Mouse (Mus musculus): ENCODE data around the gene Galnt5. TPM values are rescaled to one million over a fixed set of nuclear protein-coding genes. Genes with fewer than 3 reads are reported as not detected.

Gene Galnt5
- total RNA-seq (2022), result not detected

GRCm38 (mm10) chr2:57997752-57998430, at the start of gene Galnt5:
Gene Galnt5 (plus strand): TSS chr2:57997884.
- DNase-seq, result no peak

DNA sequence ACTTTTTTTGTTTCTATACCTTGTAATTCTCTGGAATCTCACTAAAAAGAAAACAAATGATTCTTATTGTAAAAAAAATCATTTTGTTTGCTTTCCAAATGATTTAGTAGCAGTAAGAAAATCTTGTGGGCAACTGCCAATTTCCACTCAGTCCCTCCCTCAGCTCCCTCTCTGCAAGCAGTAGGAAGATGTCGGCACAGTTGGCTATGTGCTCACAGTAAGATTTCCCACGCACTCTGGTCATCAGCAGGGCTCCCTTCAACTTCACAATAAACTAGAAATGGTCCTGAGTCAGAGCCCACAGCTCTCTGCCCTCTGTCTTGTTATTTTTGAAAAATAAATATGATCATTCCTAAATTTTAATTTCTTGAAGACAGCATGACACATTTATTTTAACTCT, 46.1 kb upstream of the Galnt5 start:
- no peak for DNase-seq

- no peak for DNase-seq
Observed at GRCm38 (mm10) chr2:57960786-57961185, 36.9 kb upstream of the Galnt5 start.

GRCm38 (mm10) chr2:57982248-57982647, 15.4 kb upstream of the Galnt5 start:
- no peak for DNase-seq

DNA sequence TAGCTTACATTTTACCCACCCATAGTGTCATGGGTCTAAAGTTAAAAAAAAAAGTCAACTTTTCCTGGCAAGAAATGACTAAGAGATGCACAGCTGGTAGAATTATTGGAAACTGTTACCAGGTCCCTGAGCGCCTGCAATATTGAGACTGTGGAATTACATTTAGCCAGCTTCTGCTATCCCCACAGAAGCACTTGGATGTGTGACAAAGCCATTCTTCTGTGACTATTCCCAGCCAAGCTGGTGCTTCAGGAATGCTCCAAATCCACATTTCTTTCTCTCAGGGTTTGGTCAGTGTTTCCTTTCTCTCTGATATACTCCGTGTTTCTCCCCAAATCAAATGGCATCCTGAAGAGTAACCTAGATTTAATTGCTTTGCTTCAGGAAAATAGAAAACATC, 6.6 kb upstream of the Galnt5 start:
- no peak for DNase-seq

DNA sequence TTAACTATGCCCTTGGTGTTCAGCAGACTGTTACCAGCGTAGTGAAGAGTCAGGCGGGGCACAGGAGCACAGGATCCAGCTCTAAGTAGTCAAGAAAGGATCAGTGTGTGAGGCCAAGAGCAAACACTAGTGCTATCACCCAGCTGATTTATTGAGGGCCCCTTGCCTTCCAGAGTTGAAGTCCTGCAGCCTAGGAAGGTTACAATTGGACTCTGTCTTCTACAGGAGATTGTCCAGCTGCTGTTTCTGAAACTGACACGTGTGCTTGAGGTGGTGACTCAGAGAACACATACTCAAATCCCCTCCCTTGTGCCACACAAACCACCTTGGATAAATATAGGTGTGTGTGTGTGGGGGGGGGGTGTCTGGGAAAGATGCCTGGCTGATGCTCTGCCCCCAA, 3.8 kb downstream of the Galnt5 start:
- DNase-seq, result no peak

DNA sequence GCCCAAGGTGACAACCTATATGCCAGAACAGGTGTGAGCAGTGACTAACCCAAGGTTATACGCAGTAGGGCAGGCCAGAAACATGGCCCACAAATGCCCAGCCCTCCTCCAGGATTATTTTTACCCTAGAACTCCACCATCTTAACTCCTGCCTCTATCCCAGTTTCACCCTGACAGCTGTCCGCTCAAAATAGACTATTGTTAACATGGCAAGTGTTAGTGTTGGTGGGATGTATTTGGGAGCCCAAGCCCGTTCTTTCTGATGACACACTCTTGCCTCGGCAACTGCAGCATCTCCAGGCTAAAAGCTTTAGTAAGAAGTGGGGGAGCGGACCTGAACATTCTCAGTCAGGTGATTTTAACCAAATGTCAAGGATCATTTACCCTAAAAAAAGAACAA, 9.4 kb downstream of the Galnt5 start:
- DNase-seq, result no peak

- no peak for DNase-seq
Observed at GRCm38 (mm10) chr2:58023556-58023955, 25.9 kb downstream of the Galnt5 start.

DNA sequence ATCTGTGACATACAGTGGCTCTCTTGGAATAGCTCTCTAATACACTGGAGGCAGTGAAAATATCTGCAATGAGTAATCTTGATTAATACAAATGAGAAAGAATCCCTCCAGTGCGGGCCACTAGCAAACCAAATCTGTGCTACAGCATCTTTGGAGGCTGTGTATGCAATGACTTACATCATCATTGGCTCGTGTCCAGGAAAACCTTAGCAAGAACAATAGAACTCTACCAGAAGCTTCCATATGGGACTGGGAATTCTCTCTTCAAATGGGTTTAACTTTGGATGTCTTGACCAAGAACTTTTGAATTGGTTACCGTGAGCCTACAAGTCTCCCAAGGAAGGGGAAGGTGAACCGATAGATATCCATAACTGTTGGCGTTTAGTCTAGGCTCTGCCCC, 29.1 kb downstream of the Galnt5 start:
- DNase-seq, result no peak

DNA sequence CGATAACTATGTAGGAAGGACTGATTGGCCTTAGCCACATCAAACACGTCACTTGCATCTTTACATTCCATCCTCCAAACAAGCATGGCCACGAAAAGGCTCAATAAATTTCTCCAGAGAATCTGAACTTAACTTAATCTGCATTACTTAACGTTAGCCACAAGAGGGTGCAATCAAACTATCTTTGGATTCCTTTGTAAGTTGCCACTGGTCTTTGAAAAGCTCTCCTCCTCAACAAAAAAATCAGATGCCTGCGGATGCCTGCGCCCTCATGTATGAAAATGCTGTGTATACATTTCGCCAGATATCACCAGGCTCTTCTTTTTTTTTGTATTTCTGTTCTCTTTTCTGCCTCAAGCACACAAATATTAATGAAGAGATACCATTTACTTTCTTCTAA, 31.7 kb downstream of the Galnt5 start:
- DNase-seq, result no peak

DNA sequence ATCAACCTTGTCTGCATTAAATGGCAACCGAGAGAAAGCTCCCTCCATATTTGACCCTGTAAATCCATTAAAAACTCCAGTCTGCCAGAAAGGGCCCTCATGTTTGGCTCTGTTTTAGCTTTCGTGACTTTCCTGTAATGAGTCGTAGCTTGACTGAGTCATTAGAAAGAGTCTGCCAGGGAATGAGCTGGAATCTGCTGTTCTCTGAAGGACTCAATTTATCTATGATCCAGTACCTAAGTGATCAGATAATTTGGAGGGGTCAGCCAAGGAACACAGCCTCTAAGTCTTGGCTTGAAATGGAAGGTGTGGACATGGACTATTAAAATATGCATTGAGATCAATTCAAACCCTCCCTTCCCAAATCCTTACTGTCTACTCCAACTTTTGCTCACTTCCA, 33.7 kb downstream of the Galnt5 start:
- peak; percentile 12 for DNase-seq

- DNase-seq, result no peak
Observed at GRCm38 (mm10) chr2:58035635-58036034, 38.0 kb downstream of the Galnt5 start.

GRCm38 (mm10) chr2:58036926-58037325, 39.2 kb downstream of the Galnt5 start:
- no peak for DNase-seq

DNA sequence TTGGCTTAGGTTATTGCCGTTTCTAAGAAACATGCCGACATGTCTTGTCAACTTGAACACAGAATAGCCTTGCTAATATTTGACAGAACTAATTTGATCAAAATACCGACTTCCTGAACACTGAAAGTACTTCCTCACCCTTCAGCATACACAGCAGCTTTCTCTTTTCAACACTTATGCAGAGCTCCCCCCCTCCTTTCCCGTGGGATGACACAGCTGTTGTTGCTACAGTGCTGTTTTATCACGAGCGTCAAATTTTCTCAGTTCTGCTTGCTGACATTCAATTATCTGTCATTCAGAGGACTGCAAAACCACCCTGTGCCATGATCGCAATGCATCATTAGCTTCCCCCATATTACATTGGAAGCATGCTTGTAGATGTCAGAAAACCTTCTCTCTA, 44.2 kb downstream of the Galnt5 start:
- DNase-seq, result no peak

- no peak for DNase-seq
Observed at GRCm38 (mm10) chr2:58052821-58053581, 55.3 kb downstream of the Galnt5 start, which contains the start of gene Ermn. Gene Ermn (minus strand): TSS chr2:58052864.

DNA sequence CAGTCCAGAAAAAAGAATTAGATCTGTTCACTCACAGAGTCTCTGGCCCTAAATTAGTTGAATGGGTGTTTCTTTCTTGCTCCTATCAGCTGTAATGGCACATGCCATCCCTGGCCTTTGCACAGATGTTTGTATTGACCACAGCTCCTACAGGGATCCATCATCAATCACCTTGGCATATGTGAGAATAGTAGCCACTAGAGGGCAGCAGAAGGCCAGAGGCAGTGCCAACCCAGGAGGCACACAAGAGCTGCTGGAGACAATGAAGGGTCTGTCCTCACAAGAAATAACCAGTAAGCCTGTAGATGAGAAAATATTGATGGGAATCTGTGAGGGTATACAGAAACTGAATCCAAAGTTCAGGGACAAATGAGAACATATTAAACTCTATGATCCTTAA, 57.7 kb downstream of the Galnt5 start:
- DNase-seq, result peak; percentile 40

DNA sequence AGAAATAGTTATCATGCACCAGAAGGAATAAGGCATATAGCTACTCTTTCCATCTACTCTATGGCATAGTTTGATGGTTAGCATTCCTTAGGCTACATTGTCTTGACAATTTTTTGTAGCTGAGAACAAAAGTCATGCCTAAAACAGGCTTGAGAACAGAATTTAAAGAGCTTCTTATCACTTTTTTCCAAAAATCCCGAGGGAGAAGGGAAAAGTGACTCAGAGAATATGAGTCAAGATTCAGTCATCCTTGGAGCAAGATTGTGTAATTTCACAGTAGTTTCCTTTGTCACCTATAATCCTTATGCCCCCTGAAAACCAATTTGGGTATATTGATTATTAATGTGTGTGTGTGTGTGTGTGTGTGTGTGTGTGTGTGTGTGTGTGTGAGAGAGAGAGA, 82.2 kb downstream of the Galnt5 start:
- no peak for DNase-seq

DNA sequence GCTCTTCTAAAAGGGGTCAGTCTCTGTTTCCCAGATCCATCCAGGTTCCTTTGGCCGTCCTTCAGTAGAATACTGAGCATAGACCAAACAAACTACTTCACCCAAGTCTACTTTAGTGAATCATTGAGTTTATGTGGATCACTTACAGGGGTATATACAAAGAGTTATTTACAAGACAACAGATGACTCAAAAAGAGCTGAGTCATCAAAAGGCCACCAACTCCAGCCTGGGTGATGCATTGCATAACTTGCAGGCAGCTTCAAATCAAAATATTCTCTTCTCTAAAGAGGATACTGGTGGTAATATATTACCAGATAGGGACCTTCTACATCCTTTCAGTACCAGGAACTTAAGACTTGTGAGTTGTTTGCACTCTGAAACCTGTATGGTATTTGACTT, 88.7 kb downstream of the Galnt5 start:
- DNase-seq, result no peak

DNA sequence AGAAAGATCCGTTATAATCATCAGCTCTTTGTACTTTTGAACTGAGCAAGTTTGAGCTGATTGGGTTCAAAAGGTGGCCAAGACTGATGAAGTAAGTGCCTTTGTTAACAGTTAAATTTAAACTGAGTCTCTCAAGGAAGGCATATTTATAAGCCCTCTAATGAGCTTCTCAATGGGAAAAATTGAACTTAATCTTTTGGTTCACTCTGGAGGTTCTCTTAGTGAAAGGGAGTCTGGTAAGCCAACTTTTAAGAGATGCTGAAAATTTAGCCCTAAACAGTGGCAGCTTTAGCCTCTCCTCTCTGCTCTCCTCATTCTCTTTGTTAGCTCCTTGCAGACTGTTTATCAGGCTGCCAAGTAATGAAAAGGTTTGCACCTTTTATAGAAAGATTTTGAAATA, 97.1 kb downstream of the Galnt5 start:
- no peak for DNase-seq

Other genes starting within 250 kb of the Galnt5 start
- gene Ermn, start 55.0 kb downstream of the Galnt5 start, total RNA-seq (2022), result not detected
- gene Cytip, start 197.6 kb downstream of the Galnt5 start, total RNA-seq (2022), result 10 to 100 TPM; 15.7 to 22.5 (median 20.4) TPM